Mouse (Mus musculus): ENCODE measurements around the gene Trpc3.

Trpc3 gene

GRCm38 (mm10) chr3:36605894-36606783, 83.8 kb downstream of the Trpc3 start:
- no peak for DNase-seq (ENCODE audit: low read depth, low spot score)

DNA sequence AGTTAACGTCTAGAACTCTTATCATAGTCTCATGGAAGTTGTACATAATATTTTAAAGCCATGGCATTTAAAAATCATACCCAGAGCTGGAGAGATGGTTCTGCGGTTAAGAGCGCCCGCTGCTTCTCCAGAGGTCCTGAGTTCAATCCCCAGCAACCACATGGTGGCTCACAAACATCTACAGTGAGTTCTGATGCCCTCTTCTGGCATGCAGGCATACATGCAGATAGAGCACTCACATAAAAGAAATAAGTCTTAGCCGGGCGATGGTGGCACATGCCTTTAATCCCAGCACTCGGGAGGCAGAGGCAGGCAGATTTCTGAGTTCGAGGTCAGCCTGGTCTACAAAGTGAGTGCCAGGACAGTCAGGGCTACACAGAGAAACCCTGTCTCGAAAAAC, 90.2 kb downstream of the Trpc3 start:
- peak; percentile 57 for DNase-seq (ENCODE audit: low read depth, low spot score)

DNA sequence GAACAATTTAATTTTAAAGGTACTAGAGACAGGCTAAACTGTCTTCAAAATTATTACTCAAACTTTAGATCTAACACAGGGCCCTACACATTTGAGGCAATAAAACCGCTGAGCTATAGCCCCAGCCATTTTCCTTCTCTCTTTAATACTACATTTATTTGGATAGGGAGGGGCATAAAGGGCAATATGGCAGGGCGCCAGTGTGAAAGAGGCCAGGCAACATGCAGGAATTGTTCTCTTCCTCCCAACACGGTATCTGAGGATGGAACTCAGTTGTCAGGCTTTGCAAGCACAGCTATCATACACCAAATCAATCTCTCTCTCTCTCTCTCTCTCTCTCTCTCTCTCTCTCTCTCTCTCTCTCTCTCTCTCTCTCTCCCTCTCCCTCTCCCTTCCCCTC, 91.2 kb downstream of the Trpc3 start:
- no peak for DNase-seq (ENCODE audit: low read depth, low spot score)

DNA sequence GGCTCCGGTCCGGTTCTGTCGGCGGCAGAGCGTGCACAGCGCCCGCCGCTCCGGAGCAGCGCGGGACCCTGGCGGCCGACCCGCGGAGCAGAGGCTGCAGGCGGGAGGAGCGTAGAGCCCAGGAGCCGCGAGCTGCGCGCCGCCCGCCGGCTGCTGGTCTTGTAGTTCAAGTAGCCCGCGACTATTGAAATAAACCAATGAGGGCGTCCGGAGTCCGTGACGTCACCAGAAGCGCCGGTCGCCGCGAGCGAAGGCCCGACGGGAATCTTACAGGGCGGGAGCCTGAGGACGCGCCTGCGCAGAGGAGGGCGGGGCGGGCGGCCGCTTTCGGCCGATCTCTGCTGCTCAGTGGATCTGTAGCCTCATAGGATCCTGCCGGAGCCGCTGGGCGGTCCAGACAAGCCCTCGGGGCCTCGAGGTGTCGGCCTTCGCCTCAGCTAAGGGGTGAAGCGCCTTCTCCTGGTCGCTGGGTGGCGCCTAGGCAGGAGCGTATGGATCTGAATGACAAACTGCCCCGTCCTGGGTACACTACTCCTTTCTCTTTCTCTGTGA, 118.1 kb downstream of the Trpc3 start, which contains the start of gene Ccna2:
Gene Ccna2, minus strand, starts transcription at position 324 of the 552 bp plus-strand sequence.
- DNase-seq (ENCODE audit: low read depth, low spot score): peak; percentile 99

GRCm38 (mm10) chr3:36571361-36571826, 118.6 kb downstream of the Trpc3 start:
- no peak for DNase-seq (ENCODE audit: low read depth, low spot score)

Measured in A20 (cell line).